Comparison of ENCODE assay signal across 27 mouse cellular contexts in genomic region chr3:61303485-61303884, GRCm38 (mm10). TPM values are rescaled to one million over a fixed set of nuclear protein-coding genes. Genes with fewer than 3 reads are reported as not detected.
DNase-seq lines count a peak whose midpoint lies in the region; ATAC-seq and TF ChIP-seq lines count a peak whose summit lies in the region.
"Had no signal": no experiment of that assay in that cellular context is flagged by ENCODE, and none has a peak within 500 bp of the region (broad histone marks: within the 10 kb centered on the region; RNA-seq: fewer than 3 reads in every experiment).

No protein-coding gene starts in this region.

- no peak for TF ChIP-seq CTCF in hindbrain, postnatal 0 days (IDR thresholded peaks at IDR 0.05; ENCODE audit: low read depth)

- no peaks in the 10 kb centered on the region for H3K36me3 ChIP-seq in forebrain, embryonic 13.5 days (ENCODE audit: poor library complexity, severe bottlenecking)
- no peaks in the 10 kb centered on the region for H3K36me3 ChIP-seq in forebrain, embryonic 11.5 days (ENCODE audit: control insufficient read depth, insufficient read depth, low read length)
- H3K36me3 ChIP-seq in hindbrain, embryonic 15.5 days = no peaks in the 10 kb centered on the region
- H3K36me3 ChIP-seq in hindbrain, postnatal 0 days (ENCODE audit: insufficient read depth, low read length) = no peaks in the 10 kb centered on the region
- H3K36me3 ChIP-seq in embryonic facial prominence, embryonic 14.5 days (ENCODE audit: control insufficient read depth, insufficient read depth, low read length) = no peaks in the 10 kb centered on the region
- H3K36me3 ChIP-seq: embryonic facial prominence, embryonic 15.5 days; forebrain, embryonic 10.5 days had no signal

- 88% methylated on average over 3 of the region's 3 CpGs for WGBS in forebrain, embryonic 13.5 days
- 90% methylated on average over 3 of the region's 3 CpGs for WGBS in forebrain, embryonic 11.5 days
- 77% methylated on average over 3 of the region's 3 CpGs for WGBS in hindbrain, embryonic 15.5 days
- WGBS in hindbrain, postnatal 0 days = 82% methylated on average over 3 of the region's 3 CpGs
- 48% methylated on average over 3 of the region's 3 CpGs for WGBS in embryonic facial prominence, embryonic 14.5 days

- H3K4me2 ChIP-seq in forebrain, embryonic 13.5 days = no peak overlapping the region
- no peak overlapping the region for H3K4me2 ChIP-seq in forebrain, embryonic 11.5 days (ENCODE audit: low read depth, low read length, severe bottlenecking)
- no peak overlapping the region for H3K4me2 ChIP-seq in hindbrain, embryonic 15.5 days
- no peak overlapping the region for H3K4me2 ChIP-seq in hindbrain, postnatal 0 days (ENCODE audit: low read depth, low read length)
- no peak overlapping the region for H3K4me2 ChIP-seq in embryonic facial prominence, embryonic 14.5 days (ENCODE audit: low read depth, low read length)
- H3K4me2 ChIP-seq: embryonic facial prominence, embryonic 15.5 days; liver, embryonic 11.5 days had no signal

- no peak overlapping the region for H3K9ac ChIP-seq in forebrain, embryonic 13.5 days
- no peak overlapping the region for H3K9ac ChIP-seq in forebrain, embryonic 11.5 days (ENCODE audit: low read length)
- H3K9ac ChIP-seq in hindbrain, embryonic 15.5 days = no peak overlapping the region
- H3K9ac ChIP-seq in hindbrain, postnatal 0 days (replicated peaks; ENCODE audit: low read length) = no peak overlapping the region
- H3K9ac ChIP-seq in embryonic facial prominence, embryonic 14.5 days (ENCODE audit: low read depth, low read length) = no peak overlapping the region
- H3K9ac ChIP-seq: embryonic facial prominence, embryonic 15.5 days had no signal

- H3K27me3 ChIP-seq in forebrain, embryonic 13.5 days = no peaks in the 10 kb centered on the region
- no peaks in the 10 kb centered on the region for H3K27me3 ChIP-seq in forebrain, embryonic 11.5 days (ENCODE audit: control insufficient read depth, insufficient read depth, low read length)
- H3K27me3 ChIP-seq in hindbrain, embryonic 15.5 days = no peaks in the 10 kb centered on the region
- H3K27me3 ChIP-seq in hindbrain, postnatal 0 days (ENCODE audit: insufficient read depth, low read length) = no peaks in the 10 kb centered on the region
- H3K27me3 ChIP-seq in embryonic facial prominence, embryonic 14.5 days (replicated peaks; ENCODE audit: control insufficient read depth, insufficient read depth, low read length) = no peaks in the 10 kb centered on the region
- H3K27me3 ChIP-seq: CH12.LX; embryonic facial prominence, embryonic 15.5 days; megakaryocyte, embryonic 14.5 days had no signal

- H3K9me3 ChIP-seq in forebrain, embryonic 13.5 days (replicated peaks) = no peaks in the 10 kb centered on the region
- H3K9me3 ChIP-seq in forebrain, embryonic 11.5 days (ENCODE audit: control insufficient read depth, low read length) = no peaks in the 10 kb centered on the region
- H3K9me3 ChIP-seq in hindbrain, embryonic 15.5 days = no peaks in the 10 kb centered on the region
- no peaks in the 10 kb centered on the region for H3K9me3 ChIP-seq in hindbrain, postnatal 0 days (ENCODE audit: low read length)
- no peaks in the 10 kb centered on the region for H3K9me3 ChIP-seq in embryonic facial prominence, embryonic 14.5 days (ENCODE audit: control insufficient read depth, low read length)
- H3K9me3 ChIP-seq: embryonic facial prominence, embryonic 15.5 days; forebrain, embryonic 10.5 days; megakaryocyte, embryonic 14.5 days had no signal

- no peaks in the 10 kb centered on the region for H3K4me1 ChIP-seq in forebrain, embryonic 13.5 days
- H3K4me1 ChIP-seq in forebrain, embryonic 11.5 days (replicated peaks; ENCODE audit: control insufficient read depth, insufficient read depth, low read length) = no peaks in the 10 kb centered on the region
- H3K4me1 ChIP-seq in hindbrain, embryonic 15.5 days (replicated peaks) = no peaks in the 10 kb centered on the region
- H3K4me1 ChIP-seq in hindbrain, postnatal 0 days (ENCODE audit: insufficient read depth, low read length) = no peaks in the 10 kb centered on the region
- no peaks in the 10 kb centered on the region for H3K4me1 ChIP-seq in embryonic facial prominence, embryonic 14.5 days (ENCODE audit: control insufficient read depth, insufficient read depth, low read length)
- H3K4me1 ChIP-seq: embryonic facial prominence, embryonic 15.5 days; forebrain, embryonic 10.5 days; megakaryocyte, embryonic 14.5 days had no signal

- DNase-seq in forebrain, embryonic 11.5 days (ENCODE audit: low spot score) = no peak
- no peak for DNase-seq in hindbrain, postnatal 0 days (ENCODE audit: low spot score)
- DNase-seq in 3T3-L1 (ENCODE audit: low read depth, low spot score) = peak; percentile 57
- peak; percentile 34 for DNase-seq in embryonic facial prominence, embryonic 14.5 days (ENCODE audit: low spot score)
- no peak for DNase-seq in lung, postnatal 4 days
- DNase-seq: adrenal gland, postnatal 25 days; cerebellum, adult 18-20 months; cerebellum, postnatal 25 days; gastrocnemius, postnatal 10 days; heart, adult 11 months; heart, postnatal 36 days; kidney, adult 2 months; kidney, postnatal 14 days; lung, adult 18-20 months; lung, postnatal 14 days; retina, postnatal 1 day; spleen, adult 18-20 months; thymus, postnatal 25 days had no signal

- ATAC-seq in forebrain, embryonic 13.5 days = 0 out of 2 replicates have a peak, but pooled peaks have one; percentile 41
- ATAC-seq in forebrain, embryonic 11.5 days (replicated peaks; ENCODE audit: low FRiP score) = no peak
- peak; percentile 54; the same call in 1 of the 2 replicates for ATAC-seq in hindbrain, embryonic 15.5 days (ENCODE audit: low FRiP score, low read depth)
- no peak for ATAC-seq in hindbrain, postnatal 0 days
- ATAC-seq in embryonic facial prominence, embryonic 14.5 days (ENCODE audit: low read depth) = 0 out of 2 replicates have a peak, but pooled peaks have one; percentile 55
- ATAC-seq: inflammation-experienced regulatory T-cells, adult 6 months; midbrain, embryonic 16.5 days had no signal

- no peak overlapping the region for H3K27ac ChIP-seq in forebrain, embryonic 13.5 days
- no peak overlapping the region for H3K27ac ChIP-seq in forebrain, embryonic 11.5 days (ENCODE audit: low read depth, low read length)
- H3K27ac ChIP-seq in hindbrain, embryonic 15.5 days (replicated peaks) = no peak overlapping the region
- no peak overlapping the region for H3K27ac ChIP-seq in hindbrain, postnatal 0 days
- H3K27ac ChIP-seq in embryonic facial prominence, embryonic 14.5 days (replicated peaks; ENCODE audit: low read depth, low read length) = no peak overlapping the region
- H3K27ac ChIP-seq: embryonic facial prominence, embryonic 15.5 days; forebrain, embryonic 10.5 days had no signal

- no peak overlapping the region for H3K4me3 ChIP-seq in forebrain, embryonic 13.5 days
- no peak overlapping the region for H3K4me3 ChIP-seq in forebrain, embryonic 11.5 days (ENCODE audit: low read depth, low read length)
- H3K4me3 ChIP-seq in hindbrain, embryonic 15.5 days = no peak overlapping the region
- H3K4me3 ChIP-seq in hindbrain, postnatal 0 days (ENCODE audit: low read length) = no peak overlapping the region
- no peak overlapping the region for H3K4me3 ChIP-seq in embryonic facial prominence, embryonic 14.5 days (ENCODE audit: low read depth, low read length)
- H3K4me3 ChIP-seq: embryonic facial prominence, embryonic 15.5 days; forebrain, embryonic 10.5 days; megakaryocyte, embryonic 14.5 days had no signal

RNA-seq across cellular contexts. Expression of gene Rap2b, which starts 58.0 kb away (rescaled TPM):
- polyA plus RNA-seq in forebrain, embryonic 13.5 days (2015; fragmentation: Nextera tagmentation; extraction: Ambion mirVana) = 13.7 and 14.8 TPM in 2 replicates
- polyA plus RNA-seq in forebrain, embryonic 11.5 days (2014; fragmentation: Nextera tagmentation; extraction: Ambion mirVana) = 14.4 and 14.7 TPM in 2 replicates
- 10.7 and 11.9 TPM in 2 replicates for polyA plus RNA-seq in hindbrain, embryonic 15.5 days (2015; fragmentation: Nextera tagmentation; extraction: Ambion mirVana)
- 9.9 and 10.0 TPM in 2 replicates for total RNA-seq in hindbrain, postnatal 0 days (2014; rRNA removed)
- polyA plus RNA-seq in hindbrain, postnatal 0 days (2015; fragmentation: Nextera tagmentation; extraction: Ambion mirVana) = 14.8 and 15.8 TPM in 2 replicates
- 15.7 and 16.5 TPM in 2 replicates for polyA plus RNA-seq in embryonic facial prominence, embryonic 14.5 days (2014; fragmentation: Nextera tagmentation; extraction: Ambion mirVana)
- total RNA-seq: CH12.LX had no signal

Comparison
In these comparisons a context has a peak if more than half of its experiments do, and no peak if none do; other contexts are left out.
1. ATAC-seq: peak in forebrain, embryonic 13.5 days (single experiment), hindbrain, embryonic 15.5 days (single experiment) and embryonic facial prominence, embryonic 14.5 days (single experiment); none in forebrain, embryonic 11.5 days (single experiment) and hindbrain, postnatal 0 days (single experiment).
2. DNase-seq: peak in 3T3-L1 (single experiment) and embryonic facial prominence, embryonic 14.5 days (single experiment); none in forebrain, embryonic 11.5 days (single experiment), hindbrain, postnatal 0 days (single experiment) and lung, postnatal 4 days (0 of 2).